Mouse (Mus musculus) cortical plate, adult 2 months (tissue): ENCODE data around the gene Tbxas1.

Source experiments
- CTCF ChIP-seq: fragments of 200-500 bp; IDR thresholded peaks from 2 replicates; pipeline ENCODE4 v1.5.1; 2011; ENCODE audit warnings: mild to moderate bottlenecking, control low read depth, low read length; ENCODE audit not compliant: insufficient read depth; ENCODE audit errors: extremely low read depth
- POLR2A ChIP-seq: fragments of 200-500 bp; IDR thresholded peaks from 2 replicates; pipeline ENCODE4 v1.6.1; 2011; ENCODE audit warnings: mild to moderate bottlenecking, low read length, control low read depth; ENCODE audit not compliant: insufficient read depth; ENCODE audit errors: extremely low read depth

DNA sequence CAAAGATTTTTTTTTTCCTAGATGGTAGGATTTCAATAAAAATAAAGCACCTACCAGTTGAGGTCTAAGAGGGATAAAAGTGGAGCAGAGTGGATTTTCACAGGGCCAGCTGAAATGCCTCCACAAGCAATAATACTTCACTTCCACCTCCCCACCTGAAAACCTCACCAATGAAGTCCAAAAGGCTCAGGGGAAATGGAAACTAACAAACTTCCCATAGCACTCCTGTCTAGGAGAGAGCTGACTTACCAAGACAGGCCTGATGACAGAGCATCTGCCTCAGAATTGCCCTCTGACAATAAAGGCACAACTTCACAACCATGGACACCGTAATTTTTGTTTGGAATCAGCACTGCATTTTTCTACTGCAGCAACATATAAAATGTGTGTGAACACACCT is 15.4 kb upstream of the Tbxas1 start:
- TF ChIP-seq CTCF (no peak), POLR2A (no peak)
